Mouse (Mus musculus) large intestine, adult 2 months (tissue): ENCODE results near the gene Skap2. TPM values are rescaled to one million over a fixed set of nuclear protein-coding genes. Genes with fewer than 3 reads are reported as not detected.

ENCODE experiments used
- DNase-seq: peaks from one replicate; pipeline ENCODE4 v3.0.0-alpha.2; 2012; ENCODE audit warnings: low read depth, low spot score
- WGBS: fragments of 180-500 bp; shearing (Covaris S2); methylation state at CpG from one replicate; pipeline ENCODE4 v1.1.7; 2018; 5-methylcytosine and 5-hydroxymethylcytosine counted together
- polyA plus RNA-seq: library from polyadenylated mRNA; depleted of rRNA; stranded (reverse); fragments of >200 nt; gene quantifications from 2 replicates; pipeline ENCODE4 v1.2.3, GENCODE M21; 2012

The Skap2 gene
- polyA plus RNA-seq, 1 experiment = 10.5 TPM

- WGBS = 81% methylated on average over 1 of the region's 1 CpGs
- no peak for DNase-seq
These were observed 110.8 kb downstream of the Skap2 start for GRCm38 (mm10) chr6:51901544-51901943.

- 79% methylated on average over 8 of the region's 8 CpGs for WGBS
- DNase-seq = no peak
These were observed 113.9 kb downstream of the Skap2 start for GRCm38 (mm10) chr6:51898318-51898994.

- no peak for DNase-seq
- WGBS = 88% methylated on average over 3 of the region's 3 CpGs
These were observed 116.6 kb downstream of the Skap2 start for GRCm38 (mm10) chr6:51895753-51896152.

GRCm38 (mm10) chr6:51894717-51895116 lies 117.6 kb downstream of the Skap2 start:
- no peak for DNase-seq
- 82% methylated on average over 3 of the region's 3 CpGs for WGBS

- 78% methylated on average over 5 of the region's 5 CpGs for WGBS
- DNase-seq = no peak
These were observed 122.0 kb downstream of the Skap2 start for GRCm38 (mm10) chr6:51890356-51890755.

GRCm38 (mm10) chr6:51889824-51890223 lies 122.5 kb downstream of the Skap2 start:
- DNase-seq = no peak
- WGBS = 87% methylated on average over 4 of the region's 4 CpGs

GRCm38 (mm10) chr6:51886902-51887431 lies 125.4 kb downstream of the Skap2 start:
- WGBS = 30% methylated on average over 3 of the region's 3 CpGs
- no peak for DNase-seq

GRCm38 (mm10) chr6:51882880-51883274 lies 129.5 kb downstream of the Skap2 start:
- 93% methylated on average over 5 of the region's 5 CpGs for WGBS
- no peak for DNase-seq

- no peak for DNase-seq
- 90% methylated on average over 17 of the region's 17 CpGs for WGBS
These were observed 130.0 kb downstream of the Skap2 start for GRCm38 (mm10) chr6:51882266-51882879.

GRCm38 (mm10) chr6:51881181-51881968 lies 131.0 kb downstream of the Skap2 start:
- 22% methylated on average over 13 of the region's 13 CpGs for WGBS
- peak; percentile 18 for DNase-seq

- 38% methylated on average over 6 of the region's 6 CpGs for WGBS
These were observed 131.6 kb downstream of the Skap2 start for GRCm38 (mm10) chr6:51880778-51881177.

GRCm38 (mm10) chr6:51878551-51878950 lies 133.8 kb downstream of the Skap2 start:
- DNase-seq = no peak
- WGBS = 87% methylated on average over 2 of the region's 2 CpGs

More at GRCm38 (mm10) chr6:51880778-51881177, 131.6 kb downstream of the Skap2 start:
- peak; percentile 40 for DNase-seq

- 88% methylated on average over 13 of the region's 13 CpGs for WGBS
- DNase-seq = no peak
These were observed 135.4 kb downstream of the Skap2 start for GRCm38 (mm10) chr6:51876841-51877553.

- no peak for DNase-seq
- 59% methylated on average over 6 of the region's 6 CpGs for WGBS
These were observed 136.3 kb downstream of the Skap2 start for GRCm38 (mm10) chr6:51875884-51876626.

GRCm38 (mm10) chr6:51874035-51874434 lies 138.3 kb downstream of the Skap2 start:
- no peak for DNase-seq
- WGBS = 55% methylated on average over 2 of the region's 2 CpGs

GRCm38 (mm10) chr6:51871135-51871534 lies 141.2 kb downstream of the Skap2 start:
- DNase-seq = no peak
- 19% methylated on average over 1 of the region's 1 CpGs for WGBS

GRCm38 (mm10) chr6:51870294-51870693 lies 142.1 kb downstream of the Skap2 start:
- DNase-seq = no peak
- 90% methylated on average over 1 of the region's 1 CpGs for WGBS

- 85% methylated on average over 3 of the region's 3 CpGs for WGBS
These were observed 145.8 kb downstream of the Skap2 start for GRCm38 (mm10) chr6:51866596-51866995.

GRCm38 (mm10) chr6:51863508-51863907 lies 148.8 kb downstream of the Skap2 start:
- WGBS = 50% methylated on average over 4 of the region's 4 CpGs
- no peak for DNase-seq

More at GRCm38 (mm10) chr6:51866596-51866995, 145.8 kb downstream of the Skap2 start:
- no peak for DNase-seq
